Comparison of ENCODE assay signal across 9 mouse cellular contexts in the genomic region with DNA sequence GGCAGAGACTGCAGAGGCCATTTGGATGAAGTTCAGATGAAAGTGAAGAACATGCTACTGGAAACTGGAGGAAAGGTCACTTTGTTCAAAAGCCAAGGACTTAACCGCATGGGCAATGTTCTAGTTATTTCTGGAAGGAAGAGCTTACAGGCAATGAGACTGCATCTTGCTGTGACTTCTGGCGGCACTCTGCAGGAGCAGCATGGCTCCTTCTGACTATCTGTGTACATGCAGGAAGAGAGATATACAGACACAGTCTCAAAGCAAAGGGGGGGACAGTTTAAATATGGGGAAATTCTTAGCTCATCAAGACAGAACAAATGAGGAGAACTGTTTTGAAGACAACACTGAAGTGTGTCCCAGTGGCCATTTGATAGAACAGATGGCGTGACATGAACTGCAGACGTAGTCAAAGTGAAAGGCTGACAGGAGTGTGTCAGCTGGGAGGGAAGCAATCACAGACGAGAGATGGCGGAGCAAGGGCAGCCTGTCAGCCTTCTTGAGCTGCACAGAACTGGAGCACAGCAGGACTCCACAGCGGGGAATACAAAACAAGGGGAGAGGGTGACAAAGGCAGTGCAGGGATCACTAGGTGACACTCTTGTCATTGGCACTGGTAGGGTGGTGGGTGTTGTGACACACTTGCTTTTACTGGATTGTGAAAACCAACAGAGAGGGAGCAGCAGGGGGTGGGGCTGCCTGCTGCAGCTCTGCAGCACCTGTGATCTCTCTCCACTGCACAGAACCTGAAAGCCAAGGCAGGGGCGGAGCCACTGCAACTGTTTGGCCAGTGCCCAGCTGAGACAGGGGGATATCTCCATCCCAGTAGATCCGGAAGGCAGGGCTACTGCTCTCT.
A peak's percentile ranks its signal among the peaks of the same experiment; 100 is the strongest.
DNase-seq lines count a peak whose midpoint lies in the region; ATAC-seq and TF ChIP-seq lines count a peak whose summit lies in the region.
"Had no signal": no experiment of that assay in that cellular context is flagged by ENCODE, and none has a peak within 500 bp of the region (broad histone marks: within the 10 kb centered on the region; RNA-seq: fewer than 3 reads in every experiment).

No protein-coding gene starts in this region.

- WGBS in lung, embryonic 14.5 days, result 53% methylated on average over 9 of the region's 9 CpGs
- 71% methylated on average over 9 of the region's 9 CpGs for WGBS in kidney, embryonic 16.5 days
- WGBS in small intestine, adult 2 months, result 35% methylated on average over 9 of the region's 9 CpGs

- DNase-seq in lung, embryonic 14.5 days, result peak; percentile 23
- no peak for DNase-seq in lung, postnatal 14 days
- DNase-seq in cerebellum, adult 11-12 months, result peak; percentile 77
- peak; percentile 45 to 57 for DNase-seq in heart, adult 9 months (ENCODE audit: low spot score in 2 of 2)
- DNase-seq in lung, postnatal 36 days, result peak; percentile 47
- DNase-seq in urinary bladder, postnatal 25 days (ENCODE audit: low spot score), result no peak

- no peaks in the 10 kb centered on the region for H3K27me3 ChIP-seq in lung, embryonic 14.5 days (ENCODE audit: insufficient read depth, low read length)
- H3K27me3 ChIP-seq in kidney, embryonic 16.5 days (ENCODE audit: insufficient read depth, low read length), result no peaks in the 10 kb centered on the region
- no peaks in the 10 kb centered on the region for H3K27me3 ChIP-seq in small intestine, adult 2 months (ENCODE audit: control insufficient read depth, insufficient read depth, low read length)
- H3K27me3 ChIP-seq: neural tube, embryonic 12.5 days had no signal

- peak; percentile 44; the same call in 1 of the 2 replicates for ATAC-seq in lung, embryonic 14.5 days (ENCODE audit: insufficient read depth)
- ATAC-seq in kidney, embryonic 16.5 days (ENCODE audit: low FRiP score, low TSS enrichment), result 0 out of 2 replicates have a peak, but pooled peaks have one; percentile 35

- H3K36me3 ChIP-seq in lung, embryonic 14.5 days (ENCODE audit: insufficient read depth), result peaks cover 4% of the 10 kb centered on the region; the same call in 1 of the 2 replicates
- H3K36me3 ChIP-seq in kidney, embryonic 16.5 days (ENCODE audit: insufficient read depth, low read length), result peaks cover 3% of the 10 kb centered on the region; the same call in 1 of the 2 replicates
- no peaks in the 10 kb centered on the region for H3K36me3 ChIP-seq in small intestine, adult 2 months (ENCODE audit: control insufficient read depth, insufficient read depth, low read length)
- H3K36me3 ChIP-seq: neural tube, embryonic 12.5 days had no signal

- TF ChIP-seq POLR2A in small intestine, adult 2 months (IDR thresholded peaks at IDR 0.05; ENCODE audit: low read depth, low read length), result no peak

- no peak overlapping the region for H3K9ac ChIP-seq in lung, embryonic 14.5 days
- no peak overlapping the region for H3K9ac ChIP-seq in kidney, embryonic 16.5 days (replicated peaks; ENCODE audit: low read length)
- H3K9ac ChIP-seq: neural tube, embryonic 12.5 days had no signal

- no peak overlapping the region for H3K4me2 ChIP-seq in lung, embryonic 14.5 days
- H3K4me2 ChIP-seq in kidney, embryonic 16.5 days (replicated peaks; ENCODE audit: low read depth, low read length), result no peak overlapping the region
- H3K4me2 ChIP-seq: neural tube, embryonic 12.5 days had no signal

- H3K27ac ChIP-seq in lung, embryonic 14.5 days (ENCODE audit: low read depth), result no peak overlapping the region
- H3K27ac ChIP-seq in kidney, embryonic 16.5 days (ENCODE audit: low read length), result no peak overlapping the region
- peak overlapping the region; percentile 9; the same call in 1 of the 2 replicates for H3K27ac ChIP-seq in small intestine, adult 2 months (ENCODE audit: insufficient read depth, low read depth, low read length)
- H3K27ac ChIP-seq: neural tube, embryonic 12.5 days had no signal

- no peak for TF ChIP-seq CTCF in lung, embryonic 14.5 days (IDR thresholded peaks at IDR 0.05; ENCODE audit: low read depth)
- TF ChIP-seq CTCF in small intestine, adult 2 months (IDR thresholded peaks at IDR 0.05; ENCODE audit: extremely low read depth, insufficient read length, insufficient replicate concordance, low read depth, low read length), result no peak

- 0 out of 2 replicates have a peak, but pooled peaks cover 3% of the 10 kb centered on the region for H3K4me1 ChIP-seq in lung, embryonic 14.5 days (ENCODE audit: insufficient read depth)
- peaks cover 4% of the 10 kb centered on the region; the same call in 1 of the 2 replicates for H3K4me1 ChIP-seq in kidney, embryonic 16.5 days (ENCODE audit: insufficient read depth, low read length)
- peaks cover 7% of the 10 kb centered on the region; the same call in 1 of the 2 replicates for H3K4me1 ChIP-seq in small intestine, adult 2 months (ENCODE audit: control insufficient read depth, insufficient read depth, insufficient read length, low read length)

- H3K4me3 ChIP-seq in lung, embryonic 14.5 days (ENCODE audit: low read depth, low read length), result no peak overlapping the region
- H3K4me3 ChIP-seq in kidney, embryonic 16.5 days (ENCODE audit: low read length), result no peak overlapping the region
- no peak overlapping the region for H3K4me3 ChIP-seq in small intestine, adult 2 months (ENCODE audit: low read depth, low read length)
- H3K4me3 ChIP-seq: neural tube, embryonic 12.5 days had no signal

- H3K9me3 ChIP-seq in lung, embryonic 14.5 days (ENCODE audit: low read depth, low read length), result no peaks in the 10 kb centered on the region
- no peaks in the 10 kb centered on the region for H3K9me3 ChIP-seq in kidney, embryonic 16.5 days (ENCODE audit: low read length)
- H3K9me3 ChIP-seq: neural tube, embryonic 12.5 days had no signal

Comparison
In these comparisons a context has a peak if more than half of its experiments do, and no peak if none do; other contexts are left out.
1. DNase-seq: peak in lung, embryonic 14.5 days (single experiment), cerebellum, adult 11-12 months (single experiment), heart, adult 9 months (2 of 2) and lung, postnatal 36 days (single experiment); none in lung, postnatal 14 days (single experiment) and urinary bladder, postnatal 25 days (single experiment).